Mouse (Mus musculus) left cerebral cortex, adult 8-10 months (tissue): ENCODE results near the gene Usp5. TPM values are rescaled to one million over a fixed set of nuclear protein-coding genes. Genes with fewer than 3 reads are reported as not detected.
A peak's percentile ranks its signal among the peaks of the same experiment; 100 is the strongest.

Source experiments
- DNase-seq, 2 experiments: peaks; one replicate each; pipeline ENCODE4 v3.0.0; 2022; ENCODE audit warnings: low spot score in 2 of 2
- total RNA-seq, 4 experiments: library from RNA; stranded (reverse); gene quantifications; 2 replicates each; pipeline ENCODE4 v1.2.4; 2022

The Usp5 gene
- 100 to 1,000 TPM; 200 to 215 (median 204) TPM for total RNA-seq

DNA sequence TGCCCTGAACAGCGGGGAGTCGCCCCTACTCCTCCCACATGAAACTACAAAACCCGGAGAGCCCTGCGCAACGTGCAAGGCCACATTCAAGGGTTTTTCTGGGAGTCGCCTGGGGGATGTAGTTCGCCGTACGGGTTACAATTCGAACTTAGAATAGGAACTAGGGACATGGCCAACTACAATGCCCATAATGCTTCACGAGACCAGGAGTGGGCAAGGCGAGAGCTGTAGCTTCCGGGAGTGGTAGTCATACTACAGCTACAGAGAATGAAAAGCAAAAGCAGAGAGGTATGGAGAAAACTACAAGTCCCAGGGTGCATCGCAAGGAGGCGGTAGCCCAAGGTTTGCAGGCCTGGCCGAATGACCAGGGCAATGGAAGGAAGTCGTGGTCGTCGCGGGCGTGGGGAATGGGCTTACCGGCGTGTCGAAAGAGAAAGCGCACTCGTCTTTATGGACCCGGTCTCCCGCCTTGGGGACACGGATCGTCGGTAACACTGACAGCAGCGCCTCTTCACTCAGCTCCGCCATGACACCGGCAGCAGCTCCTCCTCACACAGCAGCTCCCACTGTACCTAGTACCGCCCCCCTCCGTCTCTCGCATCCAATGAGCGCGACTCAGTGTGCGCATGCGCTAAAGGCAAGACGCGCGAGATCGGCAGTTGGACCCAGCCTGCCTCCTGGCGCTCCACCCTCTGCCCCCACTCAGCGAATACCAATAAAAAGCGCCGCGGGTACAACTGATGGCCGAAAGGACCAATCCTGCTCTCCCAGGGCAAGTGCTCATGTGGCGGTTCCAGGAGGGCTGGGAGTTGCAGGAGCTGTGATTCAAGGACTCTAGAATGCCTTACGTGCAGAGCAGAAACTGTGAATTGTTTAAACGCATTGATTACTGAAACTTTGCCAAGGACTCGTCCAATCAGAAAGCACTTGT is at the start of gene Usp5, which contains the start of gene Cdca3:
Gene Usp5 (minus strand): TSS at position 617 of the 931 bp plus-strand sequence.
Gene Cdca3 (plus strand): TSS at position 680 of the 931 bp plus-strand sequence.
- DNase-seq, result peak; percentile 97 to 99

DNA sequence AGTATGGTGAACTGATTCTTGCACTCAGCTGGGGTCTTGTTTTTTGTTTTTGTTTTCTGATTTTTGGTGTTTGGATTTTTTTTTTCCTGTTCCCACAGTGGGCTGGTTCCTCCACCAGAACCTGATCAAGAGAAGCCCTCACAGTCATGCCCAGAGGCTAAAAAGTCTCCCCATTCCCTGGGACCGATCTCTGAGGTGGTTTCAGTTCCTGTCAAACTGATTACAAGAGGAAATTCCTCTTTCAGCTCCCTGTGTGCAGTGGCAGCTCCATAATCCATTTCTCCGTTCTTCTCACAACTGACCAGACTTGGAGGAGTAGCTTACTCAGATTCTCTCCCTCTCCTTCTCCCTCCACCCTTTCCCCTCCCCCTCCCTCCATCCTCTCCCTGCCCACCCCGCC is 45.1 kb upstream of the Usp5 start:
- no peak for DNase-seq

- no peak for DNase-seq
Measured at GRCm38 (mm10) chr6:124866560-124866959, 37.3 kb upstream of the Usp5 start.

- no peak for DNase-seq
Measured at GRCm38 (mm10) chr6:124865766-124866362, 36.6 kb upstream of the Usp5 start.

DNA sequence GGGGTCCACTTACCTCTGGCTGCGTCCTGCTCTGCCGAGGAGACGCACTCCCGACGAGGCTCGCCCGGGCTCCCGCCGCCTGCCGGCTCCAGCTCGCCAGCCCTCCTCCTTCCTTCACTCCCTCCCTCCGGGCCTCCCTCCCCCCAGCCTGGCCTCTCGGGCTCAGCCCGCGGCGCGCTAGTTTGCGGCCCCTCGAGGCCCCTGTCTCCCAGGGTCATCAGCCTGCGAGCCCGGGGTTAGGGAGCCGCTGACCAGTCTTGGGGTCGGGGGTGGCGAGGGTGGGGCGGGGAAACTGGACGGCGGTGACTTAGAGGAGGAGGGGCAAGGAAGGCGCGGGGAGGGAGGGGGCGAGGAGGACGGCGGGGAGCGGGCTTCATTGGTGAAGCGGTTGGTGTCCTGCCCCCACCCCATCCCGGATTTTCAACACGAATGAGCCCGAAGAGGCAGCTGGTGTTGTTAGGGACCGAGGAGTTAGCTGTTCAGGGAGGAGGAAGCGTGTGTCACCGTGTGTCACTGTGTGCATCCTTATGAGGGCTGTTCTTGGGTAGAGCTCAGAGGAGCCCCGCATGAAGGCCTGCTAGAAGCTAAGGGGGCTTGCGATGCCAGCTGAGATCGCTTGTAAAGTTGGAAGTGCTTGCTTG is 34.5 kb upstream of the Usp5 start, which contains the start of gene Gpr162:
Gene Gpr162 (minus strand): TSS at position 326 of the 641 bp plus-strand sequence.
- DNase-seq, result peak; percentile 60 to 75

GRCm38 (mm10) chr6:124863125-124863657 is 33.9 kb upstream of the Usp5 start:
- peak in 1 of 2 experiments; percentile 34 for DNase-seq

DNA sequence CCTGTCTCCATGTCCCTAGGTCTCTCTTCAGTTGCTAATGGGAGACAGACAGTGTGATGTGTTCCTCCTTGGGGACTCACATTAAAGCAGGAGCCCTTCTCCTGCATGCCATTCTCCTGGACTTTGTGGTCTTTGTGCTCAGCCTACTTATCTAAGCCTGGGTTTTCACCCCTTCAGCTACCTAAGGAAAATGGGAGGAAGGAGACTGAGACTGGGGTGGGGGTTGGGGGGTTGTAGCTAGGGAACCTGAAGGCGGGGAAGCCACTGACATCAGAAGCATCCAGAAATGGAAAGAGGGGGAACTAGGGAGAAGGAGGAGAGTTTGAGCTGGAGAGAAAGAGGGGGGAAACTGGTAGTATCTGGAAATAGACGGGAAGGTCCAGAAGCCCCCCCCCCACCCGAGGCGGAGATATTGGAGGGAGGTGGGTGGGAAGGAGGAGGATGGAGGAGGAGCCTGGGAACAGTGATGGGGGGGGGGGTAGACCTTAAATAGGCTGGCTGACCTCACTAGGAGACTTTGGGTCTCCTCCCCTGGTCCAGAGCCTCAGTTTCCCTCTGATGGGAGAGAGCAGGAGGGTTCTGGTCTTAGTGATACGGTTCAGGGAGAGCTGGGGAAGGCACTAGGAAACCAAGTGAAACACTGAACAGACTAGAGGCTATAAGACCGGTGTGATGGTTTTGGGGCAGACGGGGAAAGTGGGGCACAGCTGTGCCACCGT is 33.3 kb upstream of the Usp5 start:
- DNase-seq, result no peak

DNA sequence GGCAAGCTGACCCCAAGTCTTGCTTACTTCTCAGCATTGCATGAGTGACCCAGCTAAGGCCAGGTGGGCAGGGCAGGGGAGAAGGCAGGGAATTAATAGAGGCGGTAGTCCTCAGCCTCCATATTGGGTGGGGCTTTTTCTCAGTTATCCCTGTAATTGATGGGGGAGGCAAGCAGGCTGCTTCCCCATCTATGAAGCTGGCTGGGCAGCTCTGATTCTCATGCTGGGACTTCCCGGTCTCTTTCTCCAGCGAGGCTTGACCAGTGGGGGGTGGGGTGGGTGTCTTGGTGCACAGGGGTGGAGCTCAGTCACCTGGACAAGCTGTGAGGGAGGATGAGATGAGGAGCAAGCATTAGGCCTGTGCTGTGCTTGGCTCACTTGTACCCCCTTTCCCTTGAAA is 32.5 kb upstream of the Usp5 start:
- no peak for DNase-seq

- DNase-seq, result peak in 1 of 2 experiments; percentile 24
Measured at GRCm38 (mm10) chr6:124861266-124861665, 32.0 kb upstream of the Usp5 start.

GRCm38 (mm10) chr6:124860511-124860910 is 31.2 kb upstream of the Usp5 start:
- no peak for DNase-seq

- peak; percentile 74 to 89 for DNase-seq
Measured at GRCm38 (mm10) chr6:124859725-124860124, 30.4 kb upstream of the Usp5 start.

DNA sequence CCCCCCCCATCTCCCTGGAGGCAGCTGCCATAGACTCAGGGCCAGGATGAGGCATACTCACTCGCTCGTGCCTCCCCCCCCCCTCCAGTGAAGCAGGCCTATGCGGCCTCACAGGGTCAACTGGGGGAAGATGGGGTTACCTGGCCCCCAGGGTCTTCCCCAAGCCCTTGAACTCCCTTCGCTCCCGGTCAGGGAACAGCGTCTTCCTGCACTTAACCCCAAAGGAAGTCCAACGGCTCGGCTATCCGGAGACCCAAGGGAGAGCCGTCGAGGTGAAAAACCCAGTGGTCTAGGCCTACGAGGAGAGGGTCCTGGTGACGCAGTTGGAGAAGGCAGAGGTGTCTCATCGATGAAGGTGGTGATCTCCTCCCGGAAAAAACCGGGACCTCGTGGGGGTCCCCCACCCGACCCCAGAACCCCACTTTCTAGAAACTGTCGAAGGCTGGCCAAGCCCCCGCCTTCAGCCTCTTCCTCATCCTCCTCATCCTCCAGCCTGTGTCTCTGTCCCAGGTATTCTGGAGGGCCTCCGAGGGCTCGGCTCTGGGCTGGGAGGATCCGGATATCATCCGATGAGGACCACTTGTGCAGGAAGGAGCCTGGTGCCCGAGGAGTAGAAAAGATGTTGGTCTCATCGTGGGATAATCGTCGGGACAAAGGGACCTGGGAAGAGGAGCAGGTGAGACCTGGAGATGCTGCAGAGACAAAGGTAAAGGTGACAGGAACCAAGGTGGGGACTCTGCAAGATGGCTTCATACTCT is 29.5 kb upstream of the Usp5 start:
- DNase-seq, result no peak

DNA sequence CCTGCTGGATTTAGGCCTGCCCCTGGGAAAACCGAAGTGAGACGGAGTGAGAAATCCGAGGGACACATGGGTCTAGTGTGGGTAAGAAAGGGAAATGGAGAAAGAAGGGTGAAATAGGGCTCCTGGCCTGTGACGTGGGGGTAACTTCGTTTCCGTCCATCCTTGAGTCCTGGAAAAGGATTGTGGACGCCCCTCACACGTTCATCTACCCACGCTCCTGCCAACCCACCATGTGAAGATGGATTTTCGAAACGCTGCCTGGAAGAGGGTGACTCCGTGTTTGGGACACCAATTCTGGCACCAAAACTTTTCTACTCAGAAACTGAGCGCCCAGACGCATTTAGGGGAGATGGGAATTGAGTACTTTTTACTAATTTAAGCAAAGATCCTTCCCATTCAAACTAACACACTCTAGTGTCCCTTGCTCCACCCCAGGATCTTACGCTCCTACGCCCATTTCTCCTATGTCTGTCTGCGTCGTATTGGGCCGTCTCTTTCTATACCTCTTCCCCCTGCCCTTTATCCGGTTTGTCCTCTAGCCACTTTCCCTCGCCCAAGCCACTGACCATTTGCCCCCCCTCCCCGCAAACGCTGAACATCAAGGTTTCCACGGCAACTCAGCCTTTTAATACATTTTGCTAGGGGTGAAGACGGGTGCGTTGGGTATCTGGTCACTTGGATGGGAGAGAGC is 28.7 kb upstream of the Usp5 start:
- no peak for DNase-seq

DNA sequence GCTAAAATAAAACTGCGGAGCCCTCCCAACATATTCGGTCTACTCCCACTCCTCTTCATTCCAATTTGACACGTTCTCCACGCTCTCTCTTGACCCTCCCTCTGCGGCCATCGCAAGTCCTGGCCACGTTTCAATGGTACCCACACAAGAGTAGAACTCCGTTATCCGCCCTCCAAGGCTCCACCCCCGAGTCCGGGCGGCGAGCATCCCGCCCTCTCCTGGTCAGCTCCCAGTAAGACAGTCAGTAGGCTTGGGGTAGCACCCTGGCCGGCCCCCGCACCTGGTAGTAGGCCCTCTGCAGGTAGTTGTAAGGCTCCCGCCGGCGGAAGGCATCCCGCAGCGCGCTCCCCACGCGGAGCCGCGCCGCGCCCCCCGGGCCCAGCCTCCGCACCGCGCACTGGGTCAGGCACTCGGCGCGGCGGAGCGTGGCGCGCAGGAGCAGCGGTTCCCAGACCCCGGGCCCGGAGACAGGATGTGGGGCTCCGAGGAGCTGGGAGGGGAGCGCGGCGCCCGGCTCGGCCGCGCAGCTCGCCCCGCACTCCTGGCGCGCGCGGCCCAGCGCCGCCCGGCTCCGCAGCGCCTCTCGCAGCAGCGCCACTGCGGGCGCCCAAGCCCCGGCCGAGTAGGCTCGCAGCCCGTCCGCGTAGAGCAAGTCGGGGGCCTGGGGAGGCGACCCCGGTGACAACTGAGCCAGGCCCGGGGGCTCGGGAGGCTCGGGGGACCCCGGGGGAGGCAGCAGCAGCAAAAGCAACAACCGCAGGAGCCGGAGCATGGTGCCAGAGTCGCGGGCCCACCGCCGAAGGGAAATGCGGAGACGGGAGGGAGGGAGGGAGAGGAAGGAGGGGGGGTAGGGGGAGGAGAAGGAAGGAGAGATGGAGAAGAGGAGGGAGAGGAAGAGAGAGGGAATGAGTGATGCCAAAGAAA is 27.9 kb upstream of the Usp5 start, which contains the start of gene P3h3:
Gene P3h3 (minus strand): TSS at position 837 of the 924 bp plus-strand sequence.
- DNase-seq, result peak; percentile 70 to 86

DNA sequence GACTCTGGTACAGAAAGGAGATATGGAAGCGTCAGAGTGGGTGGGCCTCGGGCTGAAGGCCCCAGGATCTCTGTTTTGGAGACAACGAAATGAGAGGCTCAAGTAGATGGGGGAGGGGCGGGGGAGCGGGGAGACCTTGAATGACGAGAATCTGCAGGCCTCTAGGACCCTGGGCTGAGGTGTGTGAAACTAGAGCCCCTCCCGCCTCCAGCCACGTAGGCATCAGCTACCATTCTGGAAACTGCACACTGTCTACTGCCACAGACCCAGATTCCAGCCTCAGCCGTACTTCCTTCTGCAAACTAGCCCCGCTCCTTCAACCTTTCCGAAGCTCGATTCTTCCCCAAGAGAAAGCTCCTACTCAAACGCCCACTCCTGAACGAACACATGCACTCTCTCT is 27.0 kb upstream of the Usp5 start:
- DNase-seq, result peak; percentile 34 to 69

GRCm38 (mm10) chr6:124854647-124855046 is 25.4 kb upstream of the Usp5 start:
- DNase-seq, result no peak

GRCm38 (mm10) chr6:124850535-124850934 is 21.3 kb upstream of the Usp5 start:
- no peak for DNase-seq

- peak; percentile 81 to 95 for DNase-seq
Measured at GRCm38 (mm10) chr6:124847305-124847704, 18.0 kb upstream of the Usp5 start.
